Mouse (Mus musculus) myocyte (in vitro differentiated cells): ENCODE data around the gene Lurap1.

ENCODE experiments used
- MAX ChIP-seq: IDR thresholded peaks from one replicate; pipeline ENCODE4 v1.6.1; 2011; ENCODE audit warnings: low read depth, mild to moderate bottlenecking, control low read depth
- MYOD1 ChIP-seq, 3 experiments: IDR thresholded peaks; one replicate each; pipeline ENCODE4 v1.6.1; 2011; ENCODE audit warnings: control low read depth in 2 of 3, low read depth in 2 of 3, mild to moderate bottlenecking in 2 of 3, moderate library complexity in 1 of 3; ENCODE audit not compliant: insufficient read length in 2 of 3, control insufficient read depth in 1 of 3
- MYOG ChIP-seq, 3 experiments: IDR thresholded peaks; one replicate each; pipeline ENCODE4 v1.6.1; 2011; ENCODE audit warnings: control low read depth in 2 of 3, low read depth in 2 of 3, mild to moderate bottlenecking in 2 of 3; ENCODE audit not compliant: insufficient read length in 2 of 3, control insufficient read depth in 1 of 3, insufficient read depth in 1 of 3
- POLR2AphosphoS2 ChIP-seq: IDR thresholded peaks from one replicate; pipeline ENCODE4 v1.6.1; 2011; ENCODE audit warnings: low read depth, control low read depth; ENCODE audit not compliant: insufficient read length
- TCF12 ChIP-seq: IDR thresholded peaks from one replicate; pipeline ENCODE4 v1.6.1; 2011; ENCODE audit warnings: mild to moderate bottlenecking, control low read depth; ENCODE audit not compliant: poor library complexity, insufficient read depth, severe bottlenecking
- USF1 ChIP-seq: IDR thresholded peaks from one replicate; pipeline ENCODE4 v1.6.1; 2011; ENCODE audit warnings: low read depth, mild to moderate bottlenecking, control low read depth, moderate library complexity

DNA sequence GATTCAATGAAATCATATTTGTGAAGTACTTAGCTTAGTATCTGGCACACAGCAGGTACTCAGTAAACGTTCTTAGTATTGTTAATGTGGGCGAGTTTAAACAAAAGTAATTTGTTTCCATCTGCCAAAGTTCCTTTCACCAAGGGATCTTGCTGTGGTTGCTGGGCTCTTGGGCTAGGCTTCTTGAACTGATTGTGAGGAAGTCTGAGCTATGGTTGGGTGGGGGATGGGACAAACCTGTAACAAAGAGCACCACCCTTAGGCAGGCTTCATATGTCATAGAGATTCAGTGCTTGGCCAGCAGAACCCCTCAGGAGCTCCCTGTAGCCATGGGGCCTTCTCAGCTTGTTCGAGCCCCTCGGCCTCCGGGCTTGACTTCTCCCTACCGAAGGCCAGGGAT lies 21.9 kb upstream of the Lurap1 start, which contains the start of the genes 1700042G07Rik and Gm49337:
- TF ChIP-seq MYOD1 (IDR thresholded peaks at IDR 0.05; ENCODE audit: control insufficient read depth in 1 of 3, insufficient read length in 2 of 3, low read depth in 2 of 3) (no peak), POLR2AphosphoS2 (no peak), MYOG (IDR thresholded peaks at IDR 0.05; ENCODE audit: control insufficient read depth in 1 of 3, insufficient read depth in 1 of 3, insufficient read length in 2 of 3, low read depth in 2 of 3) (no peak), USF1 (no peak), TCF12 (no peak), MAX (no peak)
